Mouse (Mus musculus): ENCODE measurements around the gene Ms4a18.

GRCm38 (mm10) chr19:10970457-10970856, 47.4 kb downstream of the Ms4a18 start:
- TF ChIP-seq CTCF (IDR thresholded peaks at IDR 0.05; ENCODE audit: control insufficient read depth, insufficient read depth, insufficient replicate concordance, low read depth, low read length) (no peak), POLR2A (IDR thresholded peaks at IDR 0.05; ENCODE audit: control insufficient read depth, low read depth, low read length) (no peak)
